Mouse (Mus musculus): Measurements from ENCODE around the gene Pcdh8. TPM values are rescaled to one million over a fixed set of nuclear protein-coding genes. Genes with fewer than 3 reads are reported as not detected.

The Pcdh8 gene
- polyA plus RNA-seq, 1 experiment = 5.6 TPM

DNA sequence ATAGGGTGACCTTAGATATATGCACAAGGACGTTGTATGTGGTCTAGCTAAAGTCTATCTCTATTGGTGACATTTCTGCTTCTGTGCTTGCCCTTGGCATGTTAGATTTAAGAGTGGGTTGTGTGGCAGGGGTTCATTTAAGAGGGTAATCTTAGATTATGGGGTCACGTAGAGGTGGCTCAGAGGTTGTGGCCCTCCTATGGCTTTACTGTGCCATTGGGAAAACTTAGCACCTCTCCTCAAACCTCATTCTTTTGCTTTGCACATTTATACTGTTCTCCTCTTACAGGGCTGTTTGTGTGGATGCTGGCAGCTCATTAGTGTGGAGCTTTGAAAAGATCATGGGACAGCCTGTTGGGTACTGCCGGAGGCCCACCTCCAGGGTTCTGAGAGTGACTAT is 30.6 kb downstream of the Pcdh8 start:
- H3K4me3 ChIP-seq (replicated peaks; ENCODE audit: insufficient read depth, low read depth, low read length) = no peak overlapping the region
- no peak overlapping the region for H3K27ac ChIP-seq (ENCODE audit: insufficient read depth, low read length)
- H3K27me3 ChIP-seq (ENCODE audit: control insufficient read depth, insufficient read depth, low read length) = no peaks in the 10 kb centered on the region
- TF ChIP-seq POLR2A (IDR thresholded peaks at IDR 0.05; ENCODE audit: borderline replicate concordance, insufficient read depth, low read length) = no peak
- WGBS = 95% methylated on average over 3 of the region's 3 CpGs
- no peak for DNase-seq
- no peaks in the 10 kb centered on the region for H3K4me1 ChIP-seq (ENCODE audit: control insufficient read depth, insufficient read depth, low read length)

DNA sequence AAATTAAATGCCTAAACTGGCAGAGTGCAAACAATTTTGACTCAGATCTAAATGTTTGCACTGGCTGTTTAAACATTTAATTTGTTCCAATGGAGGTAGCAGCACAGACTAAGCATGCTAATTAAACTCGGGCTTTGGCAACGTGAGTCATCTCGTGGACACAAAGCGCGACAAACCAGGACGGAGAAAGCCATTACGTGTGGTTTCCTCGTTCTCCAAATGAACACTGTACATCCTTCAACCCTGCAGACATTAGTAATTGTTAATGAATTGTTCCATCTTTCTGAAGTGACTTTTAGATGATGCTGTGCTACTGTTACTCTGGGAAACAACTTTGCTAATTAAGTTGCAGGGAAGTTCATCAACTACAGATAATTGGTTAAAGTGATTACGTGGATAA is 32.7 kb downstream of the Pcdh8 start:
- H3K27me3 ChIP-seq (ENCODE audit: control insufficient read depth, insufficient read depth, low read length) = no peaks in the 10 kb centered on the region
- DNase-seq = no peak
- no peak overlapping the region for H3K27ac ChIP-seq (ENCODE audit: insufficient read depth, low read length)
- WGBS = 70% methylated on average over 9 of the region's 9 CpGs
- TF ChIP-seq POLR2A (IDR thresholded peaks at IDR 0.05; ENCODE audit: borderline replicate concordance, insufficient read depth, low read length) = no peak
- no peak for TF ChIP-seq CTCF (IDR thresholded peaks at IDR 0.05; ENCODE audit: borderline replicate concordance, insufficient read depth, low read depth, low read length)
- no peaks in the 10 kb centered on the region for H3K4me1 ChIP-seq (ENCODE audit: control insufficient read depth, insufficient read depth, low read length)
- H3K4me3 ChIP-seq (replicated peaks; ENCODE audit: insufficient read depth, low read depth, low read length) = no peak overlapping the region

DNA sequence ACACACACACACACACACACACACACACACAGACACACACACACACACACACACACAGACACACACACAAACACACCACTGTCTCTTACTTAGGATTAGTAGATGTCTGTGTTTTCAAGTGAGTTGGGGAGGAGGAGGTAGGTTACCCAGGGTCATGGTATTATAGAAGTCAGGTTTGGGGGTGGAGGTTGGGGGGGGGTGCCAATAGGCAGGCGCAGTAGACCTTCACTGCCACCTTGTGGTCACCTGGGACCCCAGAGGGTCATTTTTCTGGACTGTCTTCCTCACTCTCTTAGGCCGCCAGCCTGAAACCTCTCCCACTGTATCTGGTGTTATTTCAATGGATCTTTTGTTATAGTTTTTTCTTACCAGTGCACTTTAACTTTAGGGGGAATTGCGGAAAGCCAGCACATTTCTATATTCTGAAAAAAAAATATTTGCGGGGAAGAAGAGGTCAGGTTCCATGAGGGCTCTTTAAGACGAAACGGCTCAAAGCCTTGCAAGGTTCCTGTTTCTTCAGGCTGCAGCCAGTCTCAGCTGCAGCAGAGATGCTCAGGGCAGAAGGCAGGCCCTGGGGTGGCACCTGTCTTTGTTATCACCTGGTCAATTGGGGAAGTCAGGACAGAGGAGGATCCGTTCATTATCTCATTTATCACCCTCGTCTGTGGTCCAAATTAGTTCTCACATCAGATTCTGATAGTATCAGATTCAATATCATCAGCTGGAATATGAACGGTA is 33.3 kb downstream of the Pcdh8 start:
- peak in 1 of 2 experiments; percentile 11 for DNase-seq
- WGBS = 79% methylated on average over 9 of the region's 9 CpGs
- Histone ChIP-seq H3K27ac (ENCODE audit: insufficient read depth, low read length) (no peak overlapping the region), H3K27me3 (ENCODE audit: control insufficient read depth, insufficient read depth, low read length) (no peaks in the 10 kb centered on the region), H3K4me3 (replicated peaks; ENCODE audit: insufficient read depth, low read depth, low read length) (no peak overlapping the region), H3K4me1 (ENCODE audit: control insufficient read depth, insufficient read depth, low read length) (no peaks in the 10 kb centered on the region)
- TF ChIP-seq CTCF (IDR thresholded peaks at IDR 0.05; ENCODE audit: borderline replicate concordance, insufficient read depth, low read depth, low read length) (peak; percentile 33; the same call in 1 of the 2 replicates), POLR2A (IDR thresholded peaks at IDR 0.05; ENCODE audit: borderline replicate concordance, insufficient read depth, low read length) (no peak)

DNA sequence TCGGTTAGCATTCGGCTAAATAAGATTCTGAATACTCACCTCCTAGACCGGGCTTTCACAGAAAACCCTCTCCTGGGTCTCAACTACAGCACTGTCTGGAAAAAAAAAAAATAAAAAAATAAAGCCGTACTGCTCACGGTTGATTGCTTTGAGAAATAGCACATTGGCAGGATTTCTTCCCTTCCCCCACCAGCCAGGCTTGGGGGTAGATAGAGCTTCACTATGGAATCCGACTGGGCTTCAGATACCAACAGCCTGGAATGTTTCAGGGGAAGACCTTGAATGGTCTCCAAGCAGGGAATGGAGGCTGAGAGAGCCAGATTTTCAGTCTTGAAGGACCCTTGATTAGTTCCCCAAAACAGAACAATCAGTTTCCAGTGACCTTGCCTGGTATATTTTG is 34.3 kb downstream of the Pcdh8 start:
- no peak overlapping the region for H3K27ac ChIP-seq (ENCODE audit: insufficient read depth, low read length)
- DNase-seq = no peak
- no peaks in the 10 kb centered on the region for H3K4me1 ChIP-seq (ENCODE audit: control insufficient read depth, insufficient read depth, low read length)
- no peaks in the 10 kb centered on the region for H3K27me3 ChIP-seq (ENCODE audit: control insufficient read depth, insufficient read depth, low read length)
- H3K4me3 ChIP-seq (replicated peaks; ENCODE audit: insufficient read depth, low read depth, low read length) = no peak overlapping the region
- WGBS = 44% methylated on average over 6 of the region's 6 CpGs
- no peak for TF ChIP-seq CTCF (IDR thresholded peaks at IDR 0.05; ENCODE audit: borderline replicate concordance, insufficient read depth, low read depth, low read length)
- TF ChIP-seq POLR2A (IDR thresholded peaks at IDR 0.05; ENCODE audit: borderline replicate concordance, insufficient read depth, low read length) = no peak

DNA sequence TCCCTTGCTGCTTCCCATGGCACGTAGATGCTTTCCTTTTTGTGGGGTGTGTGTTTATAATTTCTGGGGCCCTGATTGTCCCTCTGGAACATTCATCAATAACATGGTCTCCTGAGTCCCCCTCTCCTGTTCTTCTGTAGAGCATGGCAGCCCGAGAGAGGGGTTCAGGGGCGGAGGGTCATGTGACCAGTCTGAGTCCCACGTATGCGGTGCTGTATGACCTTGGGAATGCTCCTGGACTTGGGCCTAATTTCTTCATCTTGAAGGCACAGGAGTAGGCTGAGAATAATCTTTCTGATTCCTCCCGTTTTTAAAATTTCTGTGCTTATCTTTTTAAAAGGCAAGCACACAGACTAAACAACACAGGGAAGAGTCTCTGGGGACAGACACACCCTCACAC is 37.6 kb downstream of the Pcdh8 start:
- DNase-seq = no peak
- no peak overlapping the region for H3K4me3 ChIP-seq (replicated peaks; ENCODE audit: insufficient read depth, low read depth, low read length)

DNA sequence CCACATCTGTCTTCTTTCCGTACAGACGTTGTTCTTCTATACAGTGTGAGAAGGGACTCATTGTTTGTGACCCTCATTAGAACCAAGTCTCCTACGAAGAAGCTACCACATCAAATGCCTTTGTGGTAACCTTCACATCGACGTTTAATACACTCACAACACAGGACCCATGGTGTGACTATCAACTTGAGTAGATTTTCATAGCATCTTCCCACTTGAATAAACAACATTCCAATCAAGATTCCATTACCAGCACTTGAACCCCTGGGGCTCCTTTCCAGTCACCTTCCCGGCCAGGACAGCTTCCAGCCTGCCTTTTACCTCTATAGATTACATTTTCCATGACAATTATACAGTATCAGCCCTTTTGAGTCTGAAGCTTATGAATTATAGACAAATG is 42.3 kb downstream of the Pcdh8 start:
- no peak for TF ChIP-seq POLR2A (IDR thresholded peaks at IDR 0.05; ENCODE audit: borderline replicate concordance, insufficient read depth, low read length)
- no peak for TF ChIP-seq CTCF (IDR thresholded peaks at IDR 0.05; ENCODE audit: borderline replicate concordance, insufficient read depth, low read depth, low read length)
- H3K27ac ChIP-seq (ENCODE audit: insufficient read depth, low read length) = no peak overlapping the region
- no peak for DNase-seq
- no peak overlapping the region for H3K4me3 ChIP-seq (replicated peaks; ENCODE audit: insufficient read depth, low read depth, low read length)
- 73% methylated on average over 6 of the region's 6 CpGs for WGBS
- no peaks in the 10 kb centered on the region for H3K27me3 ChIP-seq (ENCODE audit: control insufficient read depth, insufficient read depth, low read length)
- no peaks in the 10 kb centered on the region for H3K4me1 ChIP-seq (ENCODE audit: control insufficient read depth, insufficient read depth, low read length)

More for the DNA sequence above, 37.6 kb downstream of the Pcdh8 start:
- TF ChIP-seq CTCF (IDR thresholded peaks at IDR 0.05; ENCODE audit: borderline replicate concordance, insufficient read depth, low read depth, low read length) = no peak
- TF ChIP-seq POLR2A (IDR thresholded peaks at IDR 0.05; ENCODE audit: borderline replicate concordance, insufficient read depth, low read length) = no peak
- no peak overlapping the region for H3K27ac ChIP-seq (ENCODE audit: insufficient read depth, low read length)
- 77% methylated on average over 6 of the region's 6 CpGs for WGBS
- H3K27me3 ChIP-seq (ENCODE audit: control insufficient read depth, insufficient read depth, low read length) = no peaks in the 10 kb centered on the region
- no peaks in the 10 kb centered on the region for H3K4me1 ChIP-seq (ENCODE audit: control insufficient read depth, insufficient read depth, low read length)

DNA sequence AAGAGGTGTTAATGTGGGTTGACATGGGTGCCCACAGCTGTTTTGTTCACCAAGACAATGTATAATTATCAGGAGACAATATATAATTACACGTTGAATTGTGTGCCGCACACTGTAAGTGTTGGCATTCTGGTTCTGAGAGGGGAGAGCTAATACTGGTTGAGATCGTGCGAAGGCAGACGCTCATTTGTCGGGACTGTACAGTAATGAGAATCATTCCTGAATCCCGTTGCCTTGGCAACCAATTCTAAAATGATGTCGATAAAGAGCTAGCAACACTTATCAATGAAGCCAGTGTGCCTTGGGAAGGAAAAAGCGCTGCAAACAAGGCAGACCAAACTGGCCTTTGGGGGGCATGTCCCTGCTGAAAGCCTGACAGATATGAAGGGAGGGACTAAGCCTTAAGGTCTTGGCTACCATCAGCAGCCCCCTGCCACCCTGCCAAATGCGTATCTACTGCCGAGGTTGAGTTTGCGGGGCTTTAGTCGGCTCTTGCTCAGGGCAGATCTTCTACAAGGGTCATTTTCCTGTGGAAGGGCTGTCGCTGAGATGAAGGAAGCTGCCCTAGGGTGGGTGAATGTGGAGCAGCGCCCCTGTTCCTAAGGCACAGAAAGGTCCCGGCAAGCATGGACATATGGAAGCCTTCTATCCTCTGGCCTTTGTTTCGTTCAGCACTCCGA is 47.0 kb downstream of the Pcdh8 start:
- no peaks in the 10 kb centered on the region for H3K27me3 ChIP-seq (ENCODE audit: control insufficient read depth, insufficient read depth, low read length)
- no peaks in the 10 kb centered on the region for H3K4me1 ChIP-seq (ENCODE audit: control insufficient read depth, insufficient read depth, low read length)
- H3K4me3 ChIP-seq (replicated peaks; ENCODE audit: insufficient read depth, low read depth, low read length) = no peak overlapping the region
- H3K27ac ChIP-seq (ENCODE audit: insufficient read depth, low read length) = no peak overlapping the region
- DNase-seq = no peak
- no peak for TF ChIP-seq CTCF (IDR thresholded peaks at IDR 0.05; ENCODE audit: borderline replicate concordance, insufficient read depth, low read depth, low read length)
- no peak for TF ChIP-seq POLR2A (IDR thresholded peaks at IDR 0.05; ENCODE audit: borderline replicate concordance, insufficient read depth, low read length)
- WGBS = 41% methylated on average over 18 of the region's 18 CpGs

DNA sequence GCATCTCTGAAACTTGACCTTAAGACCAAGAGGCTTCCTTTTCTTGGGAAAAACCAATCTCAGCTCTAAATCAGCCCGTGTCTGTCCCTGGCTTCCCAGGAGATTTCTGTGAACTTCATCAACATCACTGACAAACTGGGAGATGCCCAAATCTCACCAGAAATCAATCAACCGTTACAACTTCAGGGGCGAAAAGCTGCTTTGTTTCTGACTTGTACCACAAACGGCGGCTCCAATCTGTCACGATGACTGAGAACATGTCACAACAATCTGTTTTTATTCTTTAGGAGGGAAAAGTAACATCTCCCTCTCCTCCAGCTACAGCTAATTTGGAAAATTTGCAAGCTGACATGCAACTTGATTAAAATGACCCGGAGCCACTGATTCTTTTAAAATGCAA is 48.9 kb downstream of the Pcdh8 start:
- DNase-seq = no peak
- H3K27me3 ChIP-seq (ENCODE audit: control insufficient read depth, insufficient read depth, low read length) = no peaks in the 10 kb centered on the region
- no peak overlapping the region for H3K27ac ChIP-seq (ENCODE audit: insufficient read depth, low read length)
- no peaks in the 10 kb centered on the region for H3K4me1 ChIP-seq (ENCODE audit: control insufficient read depth, insufficient read depth, low read length)
- no peak overlapping the region for H3K4me3 ChIP-seq (replicated peaks; ENCODE audit: insufficient read depth, low read depth, low read length)
- TF ChIP-seq CTCF (IDR thresholded peaks at IDR 0.05; ENCODE audit: borderline replicate concordance, insufficient read depth, low read depth, low read length) (no peak), POLR2A (IDR thresholded peaks at IDR 0.05; ENCODE audit: borderline replicate concordance, insufficient read depth, low read length) (no peak)
- WGBS = 41% methylated on average over 7 of the region's 7 CpGs

Other genes starting within 250 kb of the Pcdh8 start
- gene Sugt1, start 183.6 kb downstream of the Pcdh8 start, polyA plus RNA-seq (2012; rRNA removed) = 40.3 and 41.0 TPM in 2 replicates
- 3.8 and 3.9 TPM in 2 replicates for gene Cnmd, start 109.1 kb downstream of the Pcdh8 start, polyA plus RNA-seq (2012; rRNA removed)
- 2.0 and 2.5 TPM in 2 replicates for gene Olfm4, start 212.8 kb upstream of the Pcdh8 start, polyA plus RNA-seq (2012; rRNA removed)

Measured in cerebellum, adult 2 months (tissue).